Mouse (Mus musculus) neural tube, embryonic 11.5 days (tissue): ENCODE results near the gene Trmt13. TPM values are rescaled to one million over a fixed set of nuclear protein-coding genes. Genes with fewer than 3 reads are reported as not detected.

Experiments used
- ATAC-seq: fragments of 200-750 bp; cut with Nextera tagmentation; 2 replicates; pipeline ENCODE4 v1.8.0; 2017; ENCODE audit warnings: moderate number of reproducible peaks, mild to moderate bottlenecking, moderate TSS enrichment, moderate library complexity; ENCODE audit not compliant: insufficient read depth, low FRiP score, low TSS enrichment
- DNase-seq: peaks from one replicate; pipeline ENCODE4 v3.0.0-alpha.2; 2015; ENCODE audit warnings: low spot score
- H3K27ac ChIP-seq: fragments of 300-500 bp; sonication (generic); 2 replicates; pipeline ENCODE4 v1.5.1; 2014; ENCODE audit warnings: low read depth, mild to moderate bottlenecking, low read length
- H3K27me3 ChIP-seq: fragments of 300-500 bp; sonication (generic); 2 replicates; pipeline ENCODE4 v1.6.1; 2014; ENCODE audit warnings: mild to moderate bottlenecking, low read length, mixed read lengths; ENCODE audit not compliant: control insufficient read depth, insufficient read depth
- H3K36me3 ChIP-seq: fragments of 300-500 bp; sonication (generic); 2 replicates; pipeline ENCODE4 v1.6.1; 2014; ENCODE audit warnings: mild to moderate bottlenecking, low read length, moderate library complexity, mixed read lengths; ENCODE audit not compliant: control insufficient read depth, insufficient read depth
- H3K4me1 ChIP-seq: fragments of 300-500 bp; sonication (generic); 2 replicates; pipeline ENCODE4 v1.6.1; 2014; ENCODE audit warnings: low read length, mixed read lengths; ENCODE audit not compliant: control insufficient read depth, insufficient read depth
- H3K4me2 ChIP-seq: fragments of 300-500 bp; sonication (generic); 2 replicates; pipeline ENCODE4 v1.6.1; 2014; ENCODE audit warnings: low read depth, mild to moderate bottlenecking, moderate library complexity
- H3K4me3 ChIP-seq: fragments of 300-500 bp; sonication (generic); 2 replicates; pipeline ENCODE4 v1.5.1; 2014; ENCODE audit warnings: low read depth, low read length
- H3K9ac ChIP-seq: fragments of 300-500 bp; sonication (generic); 2 replicates; pipeline ENCODE4 v1.6.1; 2014; ENCODE audit warnings: mild to moderate bottlenecking, low read length
- H3K9me3 ChIP-seq: fragments of 300-500 bp; sonication (generic); 2 replicates; pipeline ENCODE4 v1.6.1; 2016; ENCODE audit warnings: low read length; ENCODE audit not compliant: control insufficient read depth
- WGBS: fragments of 180-500 bp; shearing (Covaris S2); extraction: QIAGEN DNeasy Blood & Tissue Kit; methylation state at CpG from one replicate; pipeline ENCODE4 v1.1.7; 2014; 5-methylcytosine and 5-hydroxymethylcytosine counted together
- polyA plus RNA-seq: library from polyadenylated mRNA; unstranded; fragments of >200 nt; fragmentation: Nextera tagmentation; extraction: Ambion mirVana; gene quantifications from 2 replicates; pipeline ENCODE4 v1.2.1, GENCODE M21; 2014

Trmt13 gene
- polyA plus RNA-seq, 1 experiment from 2014 or later: 18.8 TPM

- DNase-seq (no peak), ATAC-seq (no peak)
- Histone ChIP-seq H3K9ac (no peak overlapping the region), H3K27me3 (no peaks in the 10 kb centered on the region), H3K4me1 (no peaks in the 10 kb centered on the region), H3K27ac (no peak overlapping the region), H3K4me3 (no peak overlapping the region), H3K4me2 (no peak overlapping the region), H3K9me3 (no peaks in the 10 kb centered on the region), H3K36me3 (peaks cover 21% of the 10 kb centered on the region)
- WGBS: 88% methylated on average over 9 of the region's 9 CpGs
Observed at GRCm38 (mm10) chr3:116637693-116638476, 23.5 kb upstream of the Trmt13 start.

GRCm38 (mm10) chr3:116635799-116636198 is 21.4 kb upstream of the Trmt13 start:
- 75% methylated on average over 5 of the region's 5 CpGs for WGBS

GRCm38 (mm10) chr3:116634853-116635252 is 20.5 kb upstream of the Trmt13 start:
- DNase-seq (no peak), ATAC-seq (no peak)
- no peak overlapping the region for H3K9ac ChIP-seq
- H3K9me3 ChIP-seq: no peaks in the 10 kb centered on the region
- H3K4me2 ChIP-seq: no peak overlapping the region
- no peak overlapping the region for H3K27ac ChIP-seq
- no peaks in the 10 kb centered on the region for H3K4me1 ChIP-seq
- WGBS: 95% methylated on average over 8 of the region's 8 CpGs
- peaks cover 10% of the 10 kb centered on the region for H3K36me3 ChIP-seq
- H3K4me3 ChIP-seq: no peak overlapping the region
- no peaks in the 10 kb centered on the region for H3K27me3 ChIP-seq

More at GRCm38 (mm10) chr3:116635799-116636198, 21.4 kb upstream of the Trmt13 start:
- Histone ChIP-seq H3K27ac (no peak overlapping the region), H3K9ac (no peak overlapping the region), H3K27me3 (no peaks in the 10 kb centered on the region), H3K4me3 (no peak overlapping the region), H3K4me2 (no peak overlapping the region), H3K36me3 (peaks cover 17% of the 10 kb centered on the region), H3K4me1 (no peaks in the 10 kb centered on the region), H3K9me3 (no peaks in the 10 kb centered on the region)
- DNase-seq (no peak), ATAC-seq (no peak)

DNA sequence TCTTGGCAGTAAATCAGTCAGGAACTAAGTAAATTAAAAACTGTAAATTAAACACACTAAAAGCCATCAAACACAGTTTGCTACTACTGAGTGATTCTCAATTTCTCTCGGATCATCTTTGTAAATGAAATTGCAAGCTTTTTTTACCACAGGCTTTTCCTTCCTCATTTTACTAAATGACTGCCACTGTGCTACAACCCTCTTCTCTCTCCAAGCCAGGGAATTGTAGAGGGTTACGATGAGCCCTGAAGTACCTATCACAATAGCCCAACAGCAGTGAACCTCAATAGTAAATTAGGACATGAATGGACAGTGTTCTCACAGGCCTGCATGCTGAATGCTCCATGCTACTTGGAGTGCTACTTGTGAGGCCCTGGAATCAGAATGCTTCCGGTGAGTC is 19.7 kb upstream of the Trmt13 start:
- DNase-seq (no peak), ATAC-seq (no peak)
- no peak overlapping the region for H3K27ac ChIP-seq
- 83% methylated on average over 3 of the region's 3 CpGs for WGBS
- H3K4me1 ChIP-seq: no peaks in the 10 kb centered on the region
- H3K36me3 ChIP-seq: peaks cover 10% of the 10 kb centered on the region
- H3K9me3 ChIP-seq: no peaks in the 10 kb centered on the region
- H3K4me2 ChIP-seq: no peak overlapping the region
- no peak overlapping the region for H3K4me3 ChIP-seq
- no peak overlapping the region for H3K9ac ChIP-seq
- no peaks in the 10 kb centered on the region for H3K27me3 ChIP-seq

DNA sequence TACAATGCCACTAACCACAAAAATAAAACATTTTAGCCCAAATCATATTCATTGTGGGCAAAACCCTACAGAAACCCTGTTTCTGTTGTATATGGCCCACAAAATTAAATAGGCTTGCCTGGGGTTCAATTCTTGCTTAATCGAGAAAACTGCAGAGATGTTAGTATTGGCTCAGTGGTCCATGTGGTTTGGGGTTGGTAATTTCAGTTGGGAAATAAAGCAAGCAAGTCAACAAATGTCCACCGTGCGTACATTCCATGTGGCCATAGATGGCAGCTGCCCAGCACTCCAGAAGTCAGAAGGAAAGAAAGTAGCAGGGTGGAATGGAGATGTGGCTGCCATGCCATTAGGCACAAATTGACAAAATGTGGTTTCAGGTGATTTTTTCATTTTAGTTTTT is 18.6 kb upstream of the Trmt13 start:
- H3K9ac ChIP-seq: no peak overlapping the region
- H3K4me1 ChIP-seq: no peaks in the 10 kb centered on the region
- H3K36me3 ChIP-seq: peaks cover 6% of the 10 kb centered on the region
- H3K9me3 ChIP-seq: no peaks in the 10 kb centered on the region
- H3K4me3 ChIP-seq: no peak overlapping the region
- no peak overlapping the region for H3K4me2 ChIP-seq
- no peaks in the 10 kb centered on the region for H3K27me3 ChIP-seq
- 94% methylated on average over 3 of the region's 3 CpGs for WGBS
- DNase-seq (no peak), ATAC-seq (no peak)
- H3K27ac ChIP-seq: no peak overlapping the region

GRCm38 (mm10) chr3:116631459-116631858 is 17.1 kb upstream of the Trmt13 start:
- peaks cover 6% of the 10 kb centered on the region for H3K36me3 ChIP-seq
- H3K4me2 ChIP-seq: no peak overlapping the region
- H3K9me3 ChIP-seq: no peaks in the 10 kb centered on the region
- no peak overlapping the region for H3K9ac ChIP-seq
- no peaks in the 10 kb centered on the region for H3K4me1 ChIP-seq
- no peak overlapping the region for H3K4me3 ChIP-seq
- no peak overlapping the region for H3K27ac ChIP-seq
- 91% methylated on average over 1 of the region's 1 CpGs for WGBS
- H3K27me3 ChIP-seq: no peaks in the 10 kb centered on the region
- DNase-seq (no peak), ATAC-seq (no peak)

GRCm38 (mm10) chr3:116622641-116623040 is 8.3 kb upstream of the Trmt13 start:
- no peaks in the 10 kb centered on the region for H3K4me1 ChIP-seq
- 93% methylated on average over 7 of the region's 7 CpGs for WGBS
- H3K36me3 ChIP-seq: peaks cover 8% of the 10 kb centered on the region
- no peak for DNase-seq
- no peak overlapping the region for H3K27ac ChIP-seq
- ATAC-seq: no peak
- H3K9ac ChIP-seq: no peak overlapping the region
- no peaks in the 10 kb centered on the region for H3K9me3 ChIP-seq
- no peak overlapping the region for H3K4me3 ChIP-seq
- H3K4me2 ChIP-seq: no peak overlapping the region
- no peaks in the 10 kb centered on the region for H3K27me3 ChIP-seq

DNA sequence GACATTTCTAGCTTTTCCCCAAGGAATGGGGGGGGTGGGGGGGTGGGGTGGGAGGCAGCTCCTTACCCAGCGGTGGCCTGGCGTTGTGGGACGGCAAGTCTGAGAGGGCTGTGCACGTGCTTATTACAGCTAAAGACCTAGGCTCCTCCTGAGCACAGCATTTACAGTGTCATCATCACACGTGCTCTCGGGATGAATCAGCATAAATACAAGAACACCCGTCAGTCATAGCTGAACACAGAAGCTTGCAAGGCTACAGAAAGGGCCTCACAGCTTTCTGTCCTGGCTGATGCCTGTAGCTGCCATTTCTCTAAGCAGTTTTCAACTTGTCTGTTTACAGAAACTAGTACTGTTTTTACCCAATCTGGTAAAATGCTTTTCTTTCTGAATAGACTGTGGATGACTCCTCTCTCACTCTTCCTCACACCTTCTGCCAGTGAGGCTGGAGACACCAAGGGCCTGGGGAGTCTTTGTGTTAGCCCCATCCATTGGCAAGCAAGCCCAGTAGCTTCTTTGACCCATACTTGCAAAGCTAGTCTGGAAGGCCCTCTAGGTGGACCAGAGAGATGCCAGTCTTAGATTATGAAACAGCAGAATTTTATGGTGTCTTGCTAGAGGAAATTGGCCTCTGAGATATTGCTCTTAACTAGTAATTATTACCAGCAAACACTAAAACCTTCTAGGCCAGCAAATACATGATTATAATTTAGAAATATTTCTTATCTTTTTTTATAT is 6.4 kb upstream of the Trmt13 start:
- no peaks in the 10 kb centered on the region for H3K27me3 ChIP-seq
- no peak overlapping the region for H3K9ac ChIP-seq
- DNase-seq: no peak
- H3K9me3 ChIP-seq: no peaks in the 10 kb centered on the region
- H3K36me3 ChIP-seq: peaks cover 8% of the 10 kb centered on the region
- no peak overlapping the region for H3K4me3 ChIP-seq
- H3K27ac ChIP-seq: no peak overlapping the region
- H3K4me2 ChIP-seq: no peak overlapping the region
- no peak for ATAC-seq
- H3K4me1 ChIP-seq: no peaks in the 10 kb centered on the region
- WGBS: 97% methylated on average over 7 of the region's 7 CpGs

DNA sequence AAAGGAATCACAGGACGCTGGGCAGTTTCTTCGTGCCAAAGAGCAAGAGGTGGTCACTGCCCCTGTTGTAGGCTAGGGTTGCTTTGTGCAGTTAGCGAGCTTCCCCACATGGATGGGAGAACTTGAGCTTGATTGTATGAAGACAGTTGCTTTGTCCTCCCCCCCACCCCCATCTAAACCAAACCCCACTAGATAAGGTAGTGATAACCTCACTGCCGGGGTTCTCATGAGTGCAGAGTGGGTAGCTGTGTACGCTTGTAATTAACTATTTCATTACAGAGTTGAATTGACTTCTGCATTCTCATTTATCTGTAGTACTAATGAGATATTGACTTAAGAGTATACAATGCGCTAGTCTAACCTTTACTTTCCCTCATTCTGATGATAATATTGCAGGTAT is 4.5 kb upstream of the Trmt13 start:
- Histone ChIP-seq H3K4me2 (no peak overlapping the region), H3K27me3 (no peaks in the 10 kb centered on the region), H3K27ac (no peak overlapping the region), H3K36me3 (peaks cover 10% of the 10 kb centered on the region), H3K4me1 (no peaks in the 10 kb centered on the region), H3K9me3 (no peaks in the 10 kb centered on the region), H3K9ac (no peak overlapping the region), H3K4me3 (no peak overlapping the region)
- ATAC-seq: no peak
- WGBS: 90% methylated on average over 6 of the region's 6 CpGs
- no peak for DNase-seq
